Mouse (Mus musculus) thymus, postnatal 10 days (tissue): ENCODE measurements around the gene Rreb1.

Source experiments
- DNase-seq, 2 experiments: peaks; one replicate each; pipeline ENCODE4 v3.0.0; 2021; ENCODE audit warnings: low spot score in 2 of 2

The Rreb1 gene

GRCm38 (mm10) chr13:37778147-37778593, at the start of gene Rreb1:
TSS of gene Rreb1 (plus strand) at chr13:37778400.
- DNase-seq = peak; percentile 65 to 68

- no peak for DNase-seq
Observed at GRCm38 (mm10) chr13:37728551-37728950, 49.6 kb upstream of the Rreb1 start.

DNA sequence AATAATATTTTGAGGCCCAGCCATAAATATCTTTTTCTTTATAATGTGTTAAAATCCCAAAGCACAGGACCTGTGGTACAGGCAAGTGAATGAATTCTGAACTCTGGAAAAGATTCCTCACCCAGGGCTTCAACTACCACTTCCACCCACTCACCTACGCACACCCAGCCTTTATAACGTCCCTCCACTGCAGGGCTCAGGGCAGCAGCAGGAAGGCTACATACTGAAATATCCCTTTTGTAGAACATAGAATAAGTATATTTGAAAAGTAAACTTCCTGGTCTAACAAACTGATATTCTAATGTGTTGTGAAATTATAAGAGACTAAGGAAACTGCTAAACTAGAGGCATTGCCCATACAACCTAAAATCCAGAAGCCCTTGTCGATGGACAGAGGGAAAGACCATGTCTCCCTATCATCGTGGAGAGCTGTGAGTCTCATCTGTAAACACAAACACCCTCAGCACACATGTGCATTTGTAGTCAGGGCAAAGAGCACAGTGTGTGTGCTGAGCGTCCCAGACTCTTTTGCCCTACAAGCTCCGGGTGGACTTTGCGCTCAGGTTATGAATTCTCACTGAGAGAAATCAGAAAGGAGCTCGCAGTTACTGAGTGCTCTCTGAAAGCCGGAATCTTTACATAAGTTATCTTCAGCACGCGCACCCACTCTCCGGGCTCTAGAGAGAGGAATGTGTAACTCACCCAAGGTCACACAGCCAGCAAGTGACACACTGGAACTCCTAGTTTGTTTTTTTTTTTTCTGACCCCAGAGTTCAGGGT, 46.1 kb upstream of the Rreb1 start:
- no peak for DNase-seq

DNA sequence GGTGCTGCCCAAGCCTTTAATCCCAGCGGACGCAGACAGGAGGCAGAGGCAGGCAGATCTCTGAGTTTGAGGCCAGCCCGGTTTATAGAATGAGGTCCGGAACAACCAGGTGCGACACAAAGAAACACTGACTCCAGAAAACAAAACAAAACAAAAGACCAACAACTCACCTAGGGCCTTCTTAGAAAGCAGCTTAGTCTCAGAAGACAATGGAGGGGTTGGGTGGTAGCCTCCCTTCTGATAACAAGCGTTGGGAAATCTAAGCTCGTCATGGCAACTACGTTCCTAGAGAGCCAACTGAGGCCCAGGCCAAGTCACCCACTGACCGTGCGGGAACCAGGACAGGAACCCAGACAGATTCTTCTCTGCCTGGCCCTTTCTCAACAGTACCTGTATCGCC, 43.7 kb upstream of the Rreb1 start:
- DNase-seq = no peak

- no peak for DNase-seq
Observed at GRCm38 (mm10) chr13:37740111-37740510, 38.1 kb upstream of the Rreb1 start.

DNA sequence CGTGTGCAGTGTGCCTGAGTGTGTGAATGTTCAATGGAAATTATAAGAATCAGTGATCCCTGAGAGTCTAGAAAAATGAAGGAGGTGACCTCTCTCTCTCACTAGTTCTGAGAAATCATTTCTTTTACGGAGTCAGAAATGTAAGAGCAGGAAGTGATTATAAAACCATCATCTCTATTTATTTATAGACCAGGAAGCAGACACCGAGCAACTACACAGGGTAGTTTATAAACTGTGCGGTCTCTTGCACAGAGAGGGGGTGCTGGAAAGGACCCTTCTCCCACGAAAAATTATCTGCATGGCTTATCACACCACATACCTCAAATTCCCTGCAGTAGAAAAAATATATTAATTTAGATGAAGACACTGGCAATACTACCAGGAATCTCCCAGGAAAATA, 37.4 kb upstream of the Rreb1 start:
- no peak for DNase-seq

- DNase-seq = no peak
Observed at GRCm38 (mm10) chr13:37742248-37742647, 36.0 kb upstream of the Rreb1 start.

DNA sequence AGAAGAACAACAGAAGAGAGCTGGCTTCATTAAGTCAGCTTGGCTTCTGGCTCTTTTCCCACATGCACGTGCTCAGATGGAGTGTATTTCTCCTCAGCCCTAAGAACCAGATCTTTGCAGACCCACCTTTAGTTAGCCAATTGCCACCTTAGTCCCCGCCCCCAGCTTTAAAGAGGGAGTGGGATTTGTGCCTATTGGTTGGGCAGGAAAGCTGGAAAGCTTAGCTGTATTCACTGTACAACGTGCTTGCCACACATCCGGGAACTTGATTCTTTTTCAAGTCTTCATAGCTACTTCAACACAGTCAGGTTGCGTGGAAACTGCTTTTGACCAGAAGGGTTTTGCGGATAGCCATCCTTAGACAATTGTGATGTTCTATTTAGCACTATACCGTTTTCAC, 30.7 kb upstream of the Rreb1 start:
- no peak for DNase-seq

DNA sequence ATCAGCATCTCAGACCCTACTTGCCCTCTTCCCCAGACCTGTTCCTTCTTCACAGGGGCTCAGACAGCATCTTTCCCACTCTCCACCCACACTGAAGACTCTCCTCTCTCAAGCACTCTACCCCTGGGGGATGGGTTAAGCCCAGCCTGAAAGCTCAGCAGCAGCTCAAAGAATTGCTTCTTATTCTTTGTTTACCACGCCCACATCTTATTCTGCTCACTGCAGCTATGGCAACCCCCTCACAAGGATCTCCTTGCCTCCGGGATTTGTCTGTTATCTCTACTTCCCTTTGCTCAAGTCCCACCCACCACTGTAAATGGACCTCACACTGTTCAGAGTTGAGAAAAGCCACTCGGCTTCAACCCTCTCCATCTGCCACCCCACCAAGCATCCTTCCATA, 28.7 kb upstream of the Rreb1 start:
- DNase-seq = no peak

DNA sequence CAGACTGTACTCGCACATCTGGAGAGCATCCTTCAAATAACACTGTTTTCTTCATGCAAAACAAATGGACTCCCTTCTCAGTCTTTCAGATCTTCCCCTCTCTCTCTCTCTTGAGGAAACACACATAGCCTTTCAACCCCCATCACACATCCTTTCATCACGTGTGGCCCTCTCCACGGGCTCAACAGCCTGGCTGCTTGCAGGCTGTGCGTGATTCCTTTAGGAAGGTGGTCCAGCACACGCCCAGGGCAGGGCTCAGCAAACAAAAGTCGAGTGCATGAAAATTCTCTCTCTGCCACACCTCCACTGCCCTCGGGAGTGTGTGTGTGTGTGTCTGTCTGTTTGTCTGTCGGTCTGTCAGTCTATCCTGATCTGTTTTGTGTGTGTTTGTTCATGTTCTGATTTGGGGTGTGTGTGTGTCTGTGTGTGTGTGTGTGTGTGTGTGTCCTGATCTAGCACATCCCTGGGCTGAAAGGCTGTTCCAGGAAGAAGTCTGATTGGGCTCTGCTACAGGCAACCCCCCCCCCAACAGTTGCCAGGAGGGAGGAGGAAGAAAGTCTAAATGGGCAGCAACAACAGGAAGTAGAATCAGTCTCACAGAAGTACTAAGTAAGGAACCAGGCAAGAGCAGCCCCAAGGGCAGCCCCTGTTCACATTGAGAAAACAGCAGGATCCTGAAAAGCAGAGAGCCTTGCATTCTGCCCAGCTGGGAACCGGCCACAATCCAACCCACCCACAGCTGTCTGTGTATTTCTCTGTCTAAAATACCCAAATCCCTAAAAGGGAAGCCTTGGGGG, 26.8 kb upstream of the Rreb1 start:
- peak; percentile 54 to 60 for DNase-seq

- DNase-seq = no peak
Observed at GRCm38 (mm10) chr13:37759341-37760012, 18.7 kb upstream of the Rreb1 start.

DNA sequence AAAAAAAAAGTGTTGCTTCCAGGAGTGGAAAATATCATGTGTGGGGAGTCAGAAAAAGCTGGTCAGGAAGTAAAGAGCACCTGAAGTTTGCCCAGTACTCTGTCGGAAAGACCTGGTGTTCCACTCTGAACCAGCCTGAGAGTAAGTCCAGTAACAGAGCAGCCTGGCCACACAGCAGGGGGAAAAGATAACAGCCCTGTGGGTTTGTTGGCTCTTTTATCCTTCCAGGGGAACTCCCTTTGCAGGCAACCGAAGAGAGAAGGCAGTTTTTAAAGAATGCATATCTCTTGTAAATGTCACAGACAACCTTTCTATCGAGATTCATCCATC, 18.2 kb upstream of the Rreb1 start:
- DNase-seq = no peak

DNA sequence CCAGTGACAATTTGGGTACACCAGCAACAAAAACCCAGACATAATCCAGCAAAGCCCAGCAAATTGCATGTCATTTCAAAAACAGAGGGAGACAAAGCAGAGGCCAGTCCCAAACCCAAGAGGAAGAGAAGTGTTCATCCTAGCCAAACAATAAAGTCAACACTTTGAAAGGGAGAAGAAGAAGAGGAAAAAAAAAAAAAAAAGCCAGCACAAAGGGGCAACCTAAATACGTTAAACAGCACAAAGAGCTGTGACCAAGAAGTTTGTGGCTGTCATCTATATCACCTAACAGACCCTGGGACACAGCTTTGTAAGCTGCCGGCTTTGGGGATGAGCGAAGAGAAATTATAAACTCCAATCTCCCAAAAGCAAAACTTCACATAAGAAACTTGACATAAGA, 17.8 kb upstream of the Rreb1 start:
- no peak for DNase-seq

- no peak for DNase-seq
Observed at GRCm38 (mm10) chr13:37760957-37761941, 17.0 kb upstream of the Rreb1 start.

GRCm38 (mm10) chr13:37763800-37764407, 14.3 kb upstream of the Rreb1 start:
- DNase-seq = no peak

DNA sequence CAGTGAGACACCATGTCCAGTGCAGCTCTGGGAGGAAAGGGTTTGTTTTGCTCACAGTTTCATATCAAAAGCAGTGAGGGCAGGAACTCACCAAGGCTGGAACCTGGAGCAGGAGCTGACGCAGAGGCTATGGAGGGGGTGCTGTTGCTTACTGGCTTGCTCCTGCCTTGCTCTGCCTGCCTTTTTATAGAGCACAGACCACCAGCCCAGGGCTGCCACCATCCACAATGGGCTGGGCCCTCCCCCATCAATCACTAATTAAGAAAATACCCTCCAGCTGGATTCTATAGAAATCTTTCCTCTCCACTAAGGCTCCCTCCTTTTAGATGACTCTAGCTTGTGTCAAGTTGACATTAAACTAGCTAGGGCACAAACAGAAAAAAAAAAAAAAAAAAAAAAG, 8.4 kb upstream of the Rreb1 start:
- no peak for DNase-seq

- no peak for DNase-seq
Observed at GRCm38 (mm10) chr13:37773476-37773875, 4.7 kb upstream of the Rreb1 start.

- DNase-seq = no peak
Observed at GRCm38 (mm10) chr13:37776675-37777074, 1.5 kb upstream of the Rreb1 start.

DNA sequence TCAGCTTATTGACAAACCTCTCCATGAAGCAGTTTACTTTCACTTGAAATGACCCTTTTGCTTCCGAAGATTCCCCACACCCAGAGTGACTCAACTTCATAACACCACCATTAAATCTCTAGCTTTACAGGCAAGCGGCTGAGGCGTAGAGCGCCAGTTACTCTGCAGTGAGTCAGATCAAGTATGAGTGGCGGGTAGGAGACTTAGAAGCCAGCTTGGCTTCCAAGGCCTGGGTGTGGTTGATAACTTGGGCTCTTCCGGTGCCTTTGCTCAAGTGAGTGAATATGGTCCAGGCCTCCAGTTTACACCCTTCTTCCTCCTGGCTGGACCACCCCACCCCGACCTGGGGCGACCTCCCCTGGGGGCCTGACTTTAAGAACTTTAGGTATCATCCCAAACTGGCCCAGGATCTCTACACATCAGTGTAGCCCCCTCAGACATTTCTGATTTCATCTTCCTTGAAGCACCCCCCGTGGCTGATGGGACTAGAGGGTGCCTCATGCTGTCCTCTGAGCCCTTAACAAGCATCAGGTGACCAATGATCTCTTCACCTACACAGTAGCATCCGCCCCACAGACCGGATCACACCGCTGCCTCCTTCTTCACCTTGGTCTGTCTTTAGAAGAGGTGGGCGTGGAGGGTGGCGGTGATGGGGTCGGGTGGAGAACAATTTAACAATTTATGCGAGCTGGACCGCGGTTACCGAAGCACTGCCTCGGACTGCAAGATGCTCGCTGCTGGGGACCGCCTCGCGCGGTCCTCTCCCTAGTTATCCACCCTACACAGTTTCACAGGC, 651 bp upstream of the Rreb1 start:
- DNase-seq = peak; percentile 11 to 28

DNA sequence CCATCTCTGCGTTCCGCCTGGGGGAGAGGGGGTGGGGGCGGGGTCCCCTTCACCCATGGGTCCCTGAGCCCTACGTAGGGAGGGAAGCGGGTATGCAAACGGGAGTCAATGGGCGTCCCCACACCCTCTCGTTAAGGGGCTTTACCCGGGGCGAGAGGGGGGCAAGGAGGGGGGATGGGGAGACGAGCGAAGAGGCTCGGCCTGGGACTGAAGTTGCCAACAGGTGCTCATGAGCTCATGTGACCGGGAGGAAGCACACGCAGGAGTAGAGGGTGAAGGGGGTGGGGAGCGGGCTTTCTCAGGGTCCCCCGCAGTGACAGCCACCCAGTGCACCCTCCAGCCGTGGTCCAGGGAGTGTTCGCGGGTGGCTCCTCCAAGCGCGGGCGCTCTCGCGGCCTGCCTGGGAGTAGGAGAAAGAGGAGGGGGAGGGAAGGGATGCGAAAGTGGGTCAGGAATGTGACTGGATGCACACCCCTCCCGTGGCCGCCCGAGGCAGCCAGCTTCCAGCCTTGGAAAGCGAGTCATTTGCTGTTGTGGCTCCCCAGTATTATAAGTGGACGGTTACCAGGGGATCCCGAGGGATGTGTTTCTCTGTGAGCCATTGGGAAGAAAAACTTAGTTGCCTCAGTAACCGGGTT, 513 bp downstream of the Rreb1 start:
- peak; percentile 71 to 76 for DNase-seq
